Mouse (Mus musculus) layer of hippocampus, adult 11-12 months (tissue): ENCODE data around the gene Mcee.

Source experiments
- DNase-seq: peaks from one replicate; pipeline ENCODE4 v3.0.0; 2022; ENCODE audit warnings: low spot score

Gene Mcee

GRCm38 (mm10) chr7:64439595-64440518, 47.5 kb downstream of the Mcee start:
- no peak for DNase-seq

GRCm38 (mm10) chr7:64440519-64440918, 48.1 kb downstream of the Mcee start:
- DNase-seq, result no peak

GRCm38 (mm10) chr7:64450631-64451030, 58.2 kb downstream of the Mcee start:
- no peak for DNase-seq

- DNase-seq, result peak; percentile 79
Measured at GRCm38 (mm10) chr7:64451441-64451840, 59.0 kb downstream of the Mcee start.

GRCm38 (mm10) chr7:64451861-64452382, 59.5 kb downstream of the Mcee start:
- DNase-seq, result no peak

GRCm38 (mm10) chr7:64452471-64453222, 60.2 kb downstream of the Mcee start:
- no peak for DNase-seq

- DNase-seq, result no peak
Measured at GRCm38 (mm10) chr7:64456176-64456575, 63.8 kb downstream of the Mcee start.

GRCm38 (mm10) chr7:64456676-64457075, 64.3 kb downstream of the Mcee start:
- DNase-seq, result no peak

- DNase-seq, result no peak
Measured at GRCm38 (mm10) chr7:64457811-64458210, 65.4 kb downstream of the Mcee start.
